Mouse (Mus musculus) liver, embryonic 14.5 days (tissue): ENCODE results near the gene Card11.

Experiments
- CTCF ChIP-seq: IDR thresholded peaks from 2 replicates; pipeline ENCODE4 v1.5.1; 2016; ENCODE audit warnings: antibody characterized with exemption, low read depth, control low read depth
- EP300 ChIP-seq: IDR thresholded peaks from 2 replicates; pipeline ENCODE4 v1.6.1; 2016; ENCODE audit warnings: antibody characterized with exemption, low read depth

DNA sequence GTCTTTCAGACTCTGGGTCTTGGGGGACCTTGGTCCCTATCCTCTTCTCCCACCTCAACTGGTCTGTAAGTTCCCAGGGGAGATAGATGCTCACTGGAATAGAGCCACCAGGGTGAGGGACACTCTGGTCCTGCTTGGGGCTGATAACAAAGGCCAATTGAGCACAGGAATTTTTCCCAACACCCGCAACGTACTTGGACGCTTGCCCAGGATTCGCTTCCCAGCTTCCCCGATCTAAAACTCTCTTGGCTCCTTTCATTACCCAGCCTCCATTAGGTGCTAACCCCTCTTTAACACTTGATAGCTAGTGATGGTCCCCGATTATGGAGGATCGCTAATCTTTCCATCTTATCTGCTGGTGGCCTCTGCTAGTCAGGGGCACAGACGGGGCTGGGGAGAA is 112.5 kb downstream of the Card11 start:
- TF ChIP-seq EP300 (no peak), CTCF (no peak)
